Mouse (Mus musculus): ENCODE measurements around the gene Rbbp5.

- TF ChIP-seq CTCF (IDR thresholded peaks at IDR 0.05) (no peak), EP300 (IDR thresholded peaks at IDR 0.05) (no peak)
Measured at GRCm38 (mm10) chr1:132541824-132542599, 64.8 kb downstream of the Rbbp5 start.
